Mouse (Mus musculus) brain, adult 2 months (tissue): ENCODE data around the gene Tmtc1.

Source experiments
- DNase-seq: peaks from one replicate; pipeline ENCODE4 v3.0.0; 2011; ENCODE audit warnings: low read depth, low spot score

Tmtc1 gene

DNA sequence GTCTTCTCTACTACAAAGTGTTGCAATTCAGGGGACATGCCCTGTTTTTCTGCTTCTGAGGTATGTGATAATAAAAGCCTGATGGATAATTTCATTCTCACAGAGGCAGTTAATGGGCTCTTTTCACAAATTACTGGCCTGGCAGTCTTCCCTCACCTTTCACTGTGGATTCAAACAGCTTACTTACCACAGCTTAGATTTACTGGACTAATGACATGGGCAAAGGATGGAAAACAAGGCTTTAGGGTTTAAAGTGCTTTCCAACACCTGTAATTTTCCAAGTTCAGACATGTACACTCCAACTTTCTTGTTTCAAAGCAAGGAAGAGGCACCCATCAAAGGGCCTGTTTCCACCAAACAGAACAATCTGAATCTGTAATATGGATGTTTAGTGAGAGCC, 129.1 kb downstream of the Tmtc1 start:
- DNase-seq: no peak

DNA sequence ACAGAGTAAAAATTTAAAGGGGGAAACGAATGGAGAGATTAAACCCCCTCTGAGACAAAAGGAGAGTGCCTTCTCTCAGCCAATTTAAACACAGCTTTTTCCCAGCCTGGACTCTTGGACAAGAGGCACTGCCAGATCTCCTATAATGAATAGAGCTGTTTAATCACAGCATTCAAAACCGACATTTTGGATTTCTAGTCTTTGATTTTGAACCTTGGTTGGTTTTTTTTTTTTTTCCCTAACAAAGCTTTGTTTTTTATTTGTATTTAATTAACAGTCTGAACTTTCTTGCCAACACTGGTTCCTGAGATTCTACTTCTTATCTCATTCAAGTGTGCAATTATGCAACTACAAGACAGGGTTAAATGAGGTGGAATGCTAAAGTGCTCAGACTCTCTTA, 133.2 kb downstream of the Tmtc1 start:
- DNase-seq: no peak

GRCm38 (mm10) chr6:148305821-148306220, 138.4 kb downstream of the Tmtc1 start:
- no peak for DNase-seq

GRCm38 (mm10) chr6:148305191-148305590, 139.0 kb downstream of the Tmtc1 start:
- DNase-seq: no peak

- peak; percentile 24 for DNase-seq
Measured at GRCm38 (mm10) chr6:148302261-148302660, 141.9 kb downstream of the Tmtc1 start.

DNA sequence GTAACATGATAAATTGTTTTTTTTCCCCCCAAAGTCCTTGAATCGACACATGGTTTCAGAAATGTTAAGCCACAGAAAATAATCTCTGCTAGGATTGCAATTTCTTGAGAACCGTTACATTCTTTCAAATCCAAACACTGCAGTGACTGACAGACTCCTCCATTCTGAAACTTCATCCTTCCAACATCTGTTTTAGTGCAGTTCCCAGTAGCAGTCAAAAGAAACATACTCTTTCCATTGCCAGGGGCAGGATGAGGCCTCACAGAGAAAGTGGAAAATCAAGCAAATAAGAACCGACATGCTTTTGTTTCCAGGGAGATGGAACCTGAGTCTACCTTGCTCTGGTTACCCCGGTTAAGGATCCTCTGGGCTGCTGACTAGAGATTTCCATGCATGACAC, 147.1 kb downstream of the Tmtc1 start:
- no peak for DNase-seq

GRCm38 (mm10) chr6:148296418-148296817, 147.8 kb downstream of the Tmtc1 start:
- DNase-seq: no peak

DNA sequence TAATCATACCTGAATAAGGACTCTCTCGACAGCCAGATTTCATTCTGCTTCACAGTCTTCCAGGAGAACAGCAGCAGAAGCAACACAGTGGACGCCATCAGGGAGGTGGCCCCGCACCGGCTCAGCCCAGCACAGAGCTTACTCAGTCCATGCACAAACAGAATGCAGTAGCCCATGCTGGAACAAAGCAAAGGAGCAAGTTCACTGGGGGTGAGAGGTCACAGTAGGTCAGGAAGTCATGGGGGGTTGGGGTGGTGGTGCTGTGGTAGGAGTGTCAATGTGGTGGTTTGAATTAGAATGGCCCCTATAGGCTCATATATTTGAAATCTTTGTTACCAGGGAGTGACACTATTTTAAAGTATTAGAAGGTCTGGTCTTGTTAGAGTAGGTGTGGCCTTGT, 149.7 kb downstream of the Tmtc1 start:
- DNase-seq: no peak

DNA sequence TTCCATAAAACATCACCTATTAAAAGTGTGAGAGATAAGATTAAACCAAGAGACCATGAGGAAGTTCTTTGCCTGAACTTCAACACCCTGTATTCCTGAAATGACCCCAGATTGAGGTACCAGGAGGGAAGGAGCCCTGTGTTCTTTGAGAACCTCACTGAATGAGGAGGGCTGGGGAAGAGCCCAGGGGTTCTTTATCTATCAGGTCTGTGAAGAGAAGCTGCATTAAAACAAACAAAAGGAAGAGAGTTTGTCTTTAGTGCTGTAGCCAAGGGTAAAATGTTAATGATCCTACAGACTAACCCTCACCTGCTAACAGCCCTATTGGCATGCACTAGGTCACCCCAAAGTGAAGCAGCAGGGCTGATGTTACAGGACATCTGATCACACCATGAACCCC, 153.3 kb downstream of the Tmtc1 start:
- DNase-seq: no peak

- DNase-seq: no peak
Measured at GRCm38 (mm10) chr6:148283224-148283881, 160.8 kb downstream of the Tmtc1 start.

DNA sequence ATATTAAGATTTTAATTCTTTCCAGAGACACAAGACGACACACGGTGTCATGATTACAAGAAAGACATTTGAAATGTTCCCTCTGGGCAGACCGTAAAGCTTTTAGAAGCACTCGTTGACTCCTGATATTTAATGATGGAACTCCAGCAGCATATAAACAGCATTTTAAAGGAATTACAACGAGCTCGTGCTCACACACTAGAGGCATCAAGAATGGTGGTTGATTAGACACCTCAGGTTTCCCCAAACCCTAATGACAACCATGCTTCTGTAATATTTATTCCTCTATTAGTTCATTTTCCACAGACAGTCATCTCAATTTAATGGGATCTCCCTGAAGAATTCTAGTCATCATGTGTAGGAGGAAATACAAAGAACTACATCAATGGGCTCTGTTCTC, 164.9 kb downstream of the Tmtc1 start:
- DNase-seq: no peak

DNA sequence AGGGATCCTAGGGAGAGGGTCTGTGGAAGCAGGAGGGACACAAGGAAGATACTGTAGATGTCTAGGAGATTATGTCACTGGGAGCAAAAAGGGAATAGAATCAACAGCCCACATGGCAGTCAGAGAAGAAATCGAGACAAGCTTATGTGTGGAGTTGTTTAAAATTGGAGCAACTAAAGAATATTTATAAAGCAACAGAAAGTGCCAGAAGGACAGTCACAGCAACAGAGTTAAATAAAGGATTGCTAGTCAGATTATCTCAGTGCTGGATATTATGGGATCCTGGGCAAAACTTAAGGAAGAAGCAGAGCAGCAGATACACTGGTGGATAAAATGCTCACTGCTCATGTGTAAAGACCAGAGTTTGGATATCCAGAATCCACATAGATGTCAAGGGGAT, 167.8 kb downstream of the Tmtc1 start:
- DNase-seq: peak; percentile 61

DNA sequence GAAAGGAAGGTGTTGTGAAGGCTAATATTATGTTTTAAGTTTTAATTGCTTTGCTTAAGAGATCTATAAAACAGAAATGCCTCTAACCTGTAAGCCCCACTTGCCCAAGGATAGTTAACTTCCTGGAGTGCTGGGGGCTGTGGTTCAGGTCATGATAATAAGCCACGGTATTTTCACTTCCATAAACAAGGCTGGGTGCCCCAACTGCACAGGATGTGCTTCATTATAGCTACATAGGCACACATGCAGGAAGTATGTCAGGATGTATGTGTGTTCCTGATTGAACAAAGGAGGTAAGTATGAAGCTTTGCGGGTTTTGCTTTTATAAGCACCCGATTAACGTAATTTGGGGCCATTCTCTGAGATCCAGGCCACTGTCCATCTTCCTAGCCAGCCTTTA, 169.1 kb downstream of the Tmtc1 start:
- DNase-seq: no peak

GRCm38 (mm10) chr6:148260729-148261101, 183.5 kb downstream of the Tmtc1 start:
- no peak for DNase-seq

DNA sequence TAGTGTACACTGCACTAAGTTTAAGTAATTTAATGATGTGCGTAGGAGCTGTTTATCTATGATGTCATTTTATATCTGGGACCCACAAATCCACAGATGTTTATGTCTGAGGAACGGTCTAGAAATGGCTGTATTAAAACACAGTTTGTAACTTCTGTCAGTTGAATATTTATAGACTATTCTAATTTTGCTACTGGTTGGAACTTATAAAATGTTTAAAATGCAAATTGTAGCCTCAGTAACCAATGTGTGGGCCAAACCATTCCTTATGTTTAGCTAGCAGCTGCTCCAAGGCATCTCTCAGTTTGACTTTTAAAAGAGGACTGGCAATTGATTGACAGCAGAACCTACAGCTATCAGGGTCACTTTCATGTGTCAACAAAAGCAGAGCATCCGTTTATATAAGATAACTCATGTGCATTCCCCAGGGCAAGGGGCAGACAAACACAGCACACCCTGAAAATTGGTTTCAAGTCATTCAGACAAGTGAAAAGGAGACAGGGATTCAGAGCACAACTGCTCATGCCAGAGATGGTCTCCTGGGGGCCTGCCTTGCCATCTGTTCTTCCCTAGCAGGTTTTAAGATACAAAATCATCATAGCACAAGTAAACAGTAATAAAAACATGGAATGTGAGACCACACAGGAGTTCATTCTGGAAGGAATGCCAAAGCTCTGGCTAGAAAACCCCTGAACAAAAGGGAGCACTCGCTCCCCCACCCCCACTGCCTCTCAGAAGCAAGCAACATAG, 184.0 kb downstream of the Tmtc1 start:
- DNase-seq: peak; percentile 44

- DNase-seq: no peak
Measured at GRCm38 (mm10) chr6:148259074-148259473, 185.1 kb downstream of the Tmtc1 start.

DNA sequence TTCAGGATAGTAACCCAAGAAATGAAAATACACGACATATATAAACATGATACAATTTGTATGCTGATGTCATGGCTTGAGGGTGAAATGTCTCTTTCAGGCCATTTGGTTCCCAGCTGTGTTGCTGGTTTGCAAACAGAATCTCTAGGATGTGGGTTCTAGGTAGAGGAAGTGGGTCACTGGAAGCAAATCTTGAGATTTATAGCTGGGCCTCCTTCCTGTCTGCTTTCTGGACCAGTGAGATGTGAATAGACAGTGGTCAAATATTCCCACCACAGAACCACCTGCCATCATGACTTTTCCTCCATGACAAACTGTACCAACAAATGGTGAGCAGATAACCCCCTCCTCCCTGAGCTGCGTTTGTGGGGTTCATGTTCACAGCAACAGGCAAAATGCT, 186.4 kb downstream of the Tmtc1 start:
- DNase-seq: no peak

DNA sequence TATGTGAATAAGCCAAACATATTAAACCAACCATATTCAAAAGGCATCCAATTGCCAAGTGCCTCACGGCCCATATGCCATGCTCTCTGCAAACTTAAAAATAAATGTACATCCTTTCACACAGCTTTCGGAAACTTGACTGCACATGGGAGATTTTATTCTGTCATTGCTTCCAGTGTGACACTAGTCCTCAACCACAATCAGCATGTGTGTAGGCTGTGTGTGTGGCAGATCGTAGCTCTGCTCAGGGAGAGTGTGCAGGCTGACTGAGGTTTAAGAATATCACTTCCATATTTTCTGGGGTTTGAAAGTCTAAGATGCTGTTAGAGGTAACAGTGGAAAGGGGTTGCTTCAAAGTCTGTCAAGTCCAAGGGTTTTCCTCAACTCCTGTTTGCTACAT, 188.1 kb downstream of the Tmtc1 start:
- DNase-seq: peak; percentile 65

DNA sequence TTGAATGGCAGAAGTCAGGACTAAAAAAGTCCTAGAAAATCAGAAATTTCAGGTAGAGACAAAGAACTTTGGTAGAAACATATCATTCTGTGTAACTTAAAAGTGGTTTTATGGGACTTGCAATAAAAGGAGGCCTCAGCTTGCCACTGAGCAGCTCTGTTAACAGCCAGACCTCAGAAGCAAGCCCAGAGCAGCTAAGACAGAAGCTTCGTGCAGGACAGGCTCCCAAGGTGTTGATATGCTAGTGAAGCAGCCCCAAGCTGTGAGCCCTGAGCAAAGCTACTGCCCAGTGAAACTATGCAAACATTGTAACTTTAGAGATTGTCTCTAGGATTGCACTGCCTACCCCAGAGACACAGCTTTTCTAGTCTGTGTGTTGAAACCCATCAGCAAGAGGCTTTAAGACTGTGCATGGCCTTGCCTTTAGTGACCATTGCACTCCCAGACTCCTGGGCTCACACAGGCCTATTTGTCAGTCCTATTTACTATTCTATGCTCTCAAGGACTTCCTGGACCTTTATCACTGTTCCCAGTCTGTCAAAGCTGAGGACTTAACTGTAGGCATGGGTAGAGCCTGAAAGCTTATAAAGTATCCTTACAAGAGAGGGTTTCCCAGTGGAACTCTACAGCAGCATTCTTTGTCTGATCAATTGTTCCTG, 188.7 kb downstream of the Tmtc1 start:
- DNase-seq: no peak

DNA sequence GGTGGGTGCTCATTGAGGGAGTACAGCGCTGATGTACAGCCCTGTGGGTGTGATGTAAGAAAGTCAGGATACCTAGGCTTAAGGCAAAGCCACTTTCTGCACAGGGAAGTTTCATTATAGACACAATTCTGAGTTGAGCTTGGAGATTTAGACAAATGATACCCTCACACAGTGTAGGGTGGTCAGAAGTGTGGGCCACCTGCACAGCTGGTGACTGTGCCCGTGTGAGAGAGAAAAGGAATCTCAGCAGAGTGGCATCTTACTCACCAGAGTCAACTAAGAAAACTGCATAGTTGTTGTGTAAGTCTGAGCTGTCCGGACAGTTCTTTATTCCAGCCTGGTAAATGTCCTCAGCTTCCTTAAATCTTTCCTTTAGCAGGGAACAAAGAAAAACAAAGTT, 195.0 kb downstream of the Tmtc1 start:
- no peak for DNase-seq

GRCm38 (mm10) chr6:148248625-148249024, 195.6 kb downstream of the Tmtc1 start:
- peak; percentile 80 for DNase-seq

GRCm38 (mm10) chr6:148246544-148246943, 197.6 kb downstream of the Tmtc1 start:
- no peak for DNase-seq

DNA sequence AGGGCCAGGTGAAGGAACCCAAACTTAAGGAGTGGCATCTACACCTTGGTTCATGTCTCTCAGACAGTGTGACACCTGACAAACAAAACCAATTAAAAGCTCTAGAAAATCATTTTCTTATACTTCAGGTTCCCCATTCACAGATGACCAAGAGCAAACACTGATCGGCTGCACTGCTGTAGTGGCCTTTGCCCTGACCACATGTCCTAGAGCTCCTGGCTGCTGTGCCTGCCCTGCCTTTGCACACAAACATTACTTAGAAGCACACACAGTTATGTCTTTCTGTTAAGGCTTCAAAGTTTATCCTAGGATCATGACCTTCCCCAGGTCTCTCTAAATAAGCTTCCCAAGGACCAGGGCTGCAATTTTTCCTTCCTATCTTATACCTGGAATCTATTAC, 199.4 kb downstream of the Tmtc1 start:
- no peak for DNase-seq
